Mouse (Mus musculus) midbrain, embryonic 11.5 days (tissue): Measurements from ENCODE around the gene Ptms. TPM values are rescaled to one million over a fixed set of nuclear protein-coding genes. Genes with fewer than 3 reads are reported as not detected.
"Not testable (repeated sequence)": the region's sequence is repeated elsewhere in the genome, so short reads cannot be mapped to it uniquely, and the experiment has no call there.

ENCODE experiments used
- ATAC-seq: fragments of 200-750 bp; cut with Nextera tagmentation; 2 replicates; pipeline ENCODE4 v1.8.0; 2017; ENCODE audit warnings: moderate TSS enrichment, moderate library complexity; ENCODE audit not compliant: low FRiP score
- DNase-seq: peaks from one replicate; pipeline ENCODE4 v3.0.0; 2015; ENCODE audit warnings: low spot score; ENCODE audit errors: missing footprints
- H3K27ac ChIP-seq: fragments of 300-500 bp; sonication (generic); 2 replicates; pipeline ENCODE4 v1.5.1; 2014; ENCODE audit warnings: low read depth, low read length
- H3K27me3 ChIP-seq: fragments of 300-500 bp; sonication (generic); 2 replicates; pipeline ENCODE4 v1.6.1; 2014; ENCODE audit warnings: mild to moderate bottlenecking, low read length, moderate library complexity, mixed read lengths; ENCODE audit not compliant: control insufficient read depth, insufficient read depth
- H3K36me3 ChIP-seq: fragments of 300-500 bp; sonication (generic); 2 replicates; pipeline ENCODE4 v1.6.1; 2014; ENCODE audit warnings: mild to moderate bottlenecking, low read length, moderate library complexity, mixed read lengths; ENCODE audit not compliant: control insufficient read depth, insufficient read depth
- H3K4me1 ChIP-seq: fragments of 300-500 bp; sonication (generic); 2 replicates; pipeline ENCODE4 v1.6.1; 2014; ENCODE audit warnings: low read length; ENCODE audit not compliant: control insufficient read depth, insufficient read depth
- H3K4me2 ChIP-seq: fragments of 300-500 bp; sonication (generic); 2 replicates; pipeline ENCODE4 v1.6.1; 2014; ENCODE audit warnings: mild to moderate bottlenecking, moderate library complexity
- H3K4me3 ChIP-seq: fragments of 300-500 bp; sonication (generic); 2 replicates; pipeline ENCODE4 v1.5.1; 2014; ENCODE audit warnings: low read depth, low read length
- H3K9ac ChIP-seq: fragments of 300-500 bp; sonication (generic); 2 replicates; pipeline ENCODE4 v1.6.1; 2014; ENCODE audit warnings: low read length
- H3K9me3 ChIP-seq: fragments of 300-500 bp; sonication (generic); 2 replicates; pipeline ENCODE4 v1.6.1; 2016; ENCODE audit warnings: low read length; ENCODE audit not compliant: control insufficient read depth
- WGBS: fragments of 180-500 bp; shearing (Covaris S2); extraction: QIAGEN DNeasy Blood & Tissue Kit; methylation state at CpG from one replicate; pipeline ENCODE4 v1.1.7; 2014; 5-methylcytosine and 5-hydroxymethylcytosine counted together
- polyA plus RNA-seq: library from polyadenylated mRNA; unstranded; fragments of >200 nt; fragmentation: Nextera tagmentation; extraction: Ambion mirVana; gene quantifications from 2 replicates; pipeline ENCODE4 v1.2.1, GENCODE M21; 2014

Ptms gene
- polyA plus RNA-seq, 1 experiment from 2014 or later, result 288 TPM

DNA sequence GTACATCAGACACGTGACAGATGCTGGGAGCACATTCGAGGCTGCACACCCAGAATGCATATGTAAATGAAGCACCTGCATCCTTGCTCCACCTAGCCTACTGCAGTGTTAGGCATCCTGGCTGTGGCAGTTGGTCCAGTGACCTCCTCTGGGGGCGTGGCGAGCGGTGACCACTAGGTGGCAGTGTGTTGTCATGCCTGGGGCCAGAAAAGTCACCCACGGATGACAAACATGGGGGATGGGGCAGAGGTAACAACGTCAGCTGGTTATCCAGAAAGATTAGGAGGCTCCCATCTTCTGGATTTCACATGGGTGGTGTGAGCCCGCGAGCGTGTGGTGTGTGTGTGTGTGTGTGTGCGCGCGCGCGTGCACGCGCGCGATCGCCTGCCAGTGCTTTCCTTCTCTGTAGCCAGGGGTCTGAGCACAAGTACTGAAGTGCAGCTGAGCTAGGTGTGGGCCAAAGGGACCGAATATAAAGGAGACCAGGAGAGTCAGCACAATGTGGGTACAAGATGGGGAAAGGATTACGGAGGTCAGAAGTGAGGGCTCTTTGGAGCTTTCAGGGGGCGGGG, 16.2 kb downstream of the Ptms start:
- Histone ChIP-seq H3K4me2 (peak overlapping the region; percentile 77), H3K9ac (peak overlapping the region; percentile 72), H3K4me1 (peaks cover 16% of the 10 kb centered on the region), H3K27me3 (peaks cover 3% of the 10 kb centered on the region), H3K9me3 (no peaks in the 10 kb centered on the region), H3K27ac (peak overlapping the region; percentile 98), H3K4me3 (peak overlapping the region; percentile 37), H3K36me3 (no peaks in the 10 kb centered on the region)
- ATAC-seq (peak; percentile 88), DNase-seq (peak; percentile 99)
- WGBS, result under 1% methylated on average over 23 of the region's 23 CpGs

DNA sequence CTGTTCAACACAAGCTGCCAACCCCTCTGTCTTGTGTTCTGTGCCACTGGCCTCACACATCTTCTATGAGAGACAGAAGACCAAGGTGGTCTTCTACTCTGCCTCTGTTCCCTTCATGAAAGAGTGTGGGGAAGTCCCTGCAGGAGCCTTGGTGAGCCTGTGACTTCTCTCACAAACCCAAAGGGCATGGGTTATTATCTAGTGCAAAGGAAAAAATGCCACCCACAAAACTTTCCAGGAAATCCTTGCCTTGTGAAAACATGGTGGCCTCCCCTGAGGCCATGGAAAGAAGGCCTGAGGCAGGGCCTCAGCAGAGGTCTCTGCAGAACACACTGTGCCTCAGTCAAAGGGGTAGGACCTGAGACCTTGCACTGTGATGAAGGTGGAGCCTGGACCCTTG, 18.1 kb downstream of the Ptms start:
- no peak overlapping the region for H3K4me3 ChIP-seq
- no peak overlapping the region for H3K4me2 ChIP-seq
- no peaks in the 10 kb centered on the region for H3K36me3 ChIP-seq
- peak; percentile 59 for DNase-seq
- no peaks in the 10 kb centered on the region for H3K9me3 ChIP-seq
- no peaks in the 10 kb centered on the region for H3K27me3 ChIP-seq
- H3K4me1 ChIP-seq, result peaks cover 16% of the 10 kb centered on the region
- H3K27ac ChIP-seq, result no peak overlapping the region
- no peak overlapping the region for H3K9ac ChIP-seq
- no peak for ATAC-seq

DNA sequence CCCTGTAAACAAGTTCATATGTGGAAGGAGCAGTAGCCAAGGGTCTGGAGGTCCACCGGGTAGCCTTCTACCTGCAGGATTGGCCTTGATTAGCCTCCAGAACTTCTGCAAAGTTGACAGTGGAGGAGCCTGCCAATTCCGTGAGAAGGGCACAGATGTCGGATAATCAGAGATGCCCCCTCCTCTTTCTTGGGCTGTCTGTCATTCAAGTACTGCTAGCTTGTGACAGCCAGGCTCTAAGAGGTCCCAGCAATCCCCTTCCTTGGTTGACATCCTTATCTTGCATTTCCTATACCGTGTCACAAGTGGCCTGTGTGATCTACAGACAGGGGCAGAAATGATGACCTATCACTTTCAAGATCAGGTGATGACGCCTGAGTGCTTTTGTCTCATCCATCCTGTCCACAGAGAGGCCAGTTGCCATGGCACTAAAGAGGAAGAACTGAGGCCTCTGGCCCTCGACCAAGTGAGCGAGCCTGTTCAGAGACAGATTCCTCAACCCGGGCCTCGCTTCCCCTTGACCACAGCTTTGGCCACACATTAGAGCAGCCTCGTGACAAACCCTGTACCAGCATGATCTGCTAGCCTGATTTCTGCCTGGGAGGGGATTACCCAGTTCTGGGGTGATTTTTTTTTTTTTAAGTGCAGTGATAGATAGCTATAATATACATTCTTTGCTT, 19.0 kb downstream of the Ptms start:
- Histone ChIP-seq H3K4me1 (peaks cover 16% of the 10 kb centered on the region), H3K27me3 (no peaks in the 10 kb centered on the region), H3K27ac (no peak overlapping the region), H3K9me3 (no peaks in the 10 kb centered on the region), H3K4me3 (no peak overlapping the region), H3K9ac (no peak overlapping the region), H3K36me3 (no peaks in the 10 kb centered on the region), H3K4me2 (no peak overlapping the region)
- DNase-seq (peak; percentile 83), ATAC-seq (no peak)
- 50% methylated on average over 10 of the region's 10 CpGs for WGBS

DNA sequence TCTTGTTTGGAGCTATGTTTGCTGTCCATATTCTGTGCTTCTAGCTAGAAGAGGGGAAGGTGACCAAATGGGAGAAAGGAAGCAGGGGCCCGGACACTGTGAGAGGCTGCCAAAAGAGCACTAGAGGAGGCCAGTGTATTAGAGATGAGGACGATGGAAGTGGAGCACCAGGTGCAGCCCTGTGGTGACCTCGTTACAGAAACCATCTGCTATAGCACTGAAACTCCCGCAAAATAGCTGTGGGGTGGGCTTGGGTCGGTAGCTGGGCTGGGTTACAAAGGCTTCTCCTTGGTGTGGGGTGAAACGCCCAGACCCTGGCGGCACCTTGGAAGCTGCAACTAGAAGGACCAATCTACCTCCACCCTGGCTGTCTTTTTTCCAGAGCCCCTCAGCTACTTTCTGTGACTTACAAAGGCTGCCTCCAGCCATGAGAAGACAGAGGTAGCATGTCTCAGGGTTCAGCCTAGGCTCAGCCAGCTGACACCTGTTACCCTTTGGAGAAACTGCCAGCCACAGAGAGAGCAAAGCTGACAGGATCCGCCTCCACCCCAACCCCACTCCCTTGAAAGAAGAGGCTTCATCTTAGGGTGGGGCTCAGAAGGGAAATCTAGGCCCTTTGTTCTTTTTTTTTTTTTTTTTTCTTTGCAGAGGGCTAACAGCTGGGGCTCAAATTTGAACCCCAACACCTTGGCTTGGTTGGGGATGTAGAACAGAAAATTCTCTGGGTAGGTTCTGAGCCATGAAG, 19.7 kb downstream of the Ptms start:
- no peak for DNase-seq
- no peak overlapping the region for H3K4me2 ChIP-seq

DNA sequence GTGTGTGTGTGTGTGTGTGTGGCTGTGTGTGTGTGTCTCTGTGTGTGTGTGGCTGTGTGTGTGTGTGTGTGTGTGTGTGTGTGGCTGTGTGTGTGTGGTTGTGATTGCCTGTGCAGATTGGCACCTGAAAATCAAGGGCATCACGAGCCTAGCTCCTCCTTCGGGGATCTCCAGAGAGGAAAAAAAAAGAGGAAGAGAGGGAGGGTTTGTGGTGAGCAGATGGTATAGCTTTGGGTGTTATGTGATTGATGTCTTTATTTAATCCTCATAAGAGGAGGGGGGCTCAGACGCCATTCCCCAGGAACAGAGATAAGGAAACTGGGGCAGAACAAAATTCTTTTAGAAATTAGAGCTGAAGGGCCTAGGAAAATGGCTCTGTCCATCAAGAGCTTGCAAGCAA, 21.5 kb downstream of the Ptms start:
- Histone ChIP-seq H3K9me3 (no peaks in the 10 kb centered on the region), H3K4me3 (no peak overlapping the region), H3K9ac (no peak overlapping the region), H3K27ac (no peak overlapping the region), H3K4me1 (peaks cover 2% of the 10 kb centered on the region; the same call in 1 of the 2 replicates), H3K4me2 (no peak overlapping the region), H3K27me3 (no peaks in the 10 kb centered on the region), H3K36me3 (no peaks in the 10 kb centered on the region)
- WGBS, result 56% methylated on average over 3 of the region's 3 CpGs
- ATAC-seq (no peak), DNase-seq (no peak)

More for the DNA sequence above, 19.7 kb downstream of the Ptms start:
- Histone ChIP-seq H3K36me3 (no peaks in the 10 kb centered on the region), H3K27ac (no peak overlapping the region), H3K27me3 (no peaks in the 10 kb centered on the region), H3K9ac (no peak overlapping the region), H3K9me3 (no peaks in the 10 kb centered on the region), H3K4me3 (no peak overlapping the region), H3K4me1 (peaks cover 13% of the 10 kb centered on the region)
- WGBS, result 60% methylated on average over 8 of the region's 8 CpGs
- ATAC-seq, result no peak

DNA sequence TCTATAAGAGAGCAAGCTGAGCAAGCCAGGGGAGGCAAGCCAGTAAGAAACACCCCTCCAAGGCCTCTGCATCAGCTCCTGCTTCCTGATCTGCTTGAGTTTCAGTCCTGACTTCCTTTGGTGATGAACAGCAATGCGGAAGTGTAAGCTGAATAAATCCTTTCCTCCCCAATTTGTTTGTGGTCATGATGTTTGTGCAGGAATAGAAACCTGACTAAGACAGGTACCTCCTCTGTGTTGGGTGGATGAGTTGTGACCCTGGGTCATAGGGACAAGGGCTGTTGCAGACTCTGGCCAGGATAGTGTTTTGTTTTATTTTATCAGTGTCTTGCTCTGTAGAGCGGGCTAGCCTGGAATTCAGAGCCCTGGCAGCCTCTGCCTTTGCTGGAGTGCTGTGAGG, 25.8 kb downstream of the Ptms start:
- H3K27ac ChIP-seq, H3K4me3 ChIP-seq, H3K9ac ChIP-seq, H3K4me2 ChIP-seq, DNase-seq, H3K4me1 ChIP-seq, H3K36me3 ChIP-seq, ATAC-seq, H3K27me3 ChIP-seq, H3K9me3 ChIP-seq: not testable (repeated sequence)
- WGBS, result 93% methylated on average over 2 of the region's 2 CpGs

DNA sequence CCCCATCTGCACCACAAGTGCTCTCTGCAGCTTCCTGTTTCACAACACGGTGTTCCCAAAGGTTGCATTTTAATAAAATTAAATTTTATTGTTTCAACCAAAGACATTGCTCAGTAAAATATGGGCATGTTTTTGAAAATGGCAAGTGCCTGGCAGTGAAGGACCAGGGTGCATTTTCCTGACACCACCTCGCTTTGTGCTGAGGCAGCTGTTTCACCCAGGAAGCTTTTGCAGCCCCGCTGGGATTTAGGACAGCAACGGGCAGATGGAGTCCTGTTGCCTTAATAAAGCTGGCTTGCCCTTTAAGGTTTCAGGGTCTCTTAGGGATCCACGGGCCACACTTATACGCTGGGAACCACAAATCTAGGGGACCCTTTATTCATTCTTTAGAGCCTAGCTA, 28.9 kb downstream of the Ptms start:
- Histone ChIP-seq H3K9ac (no peak overlapping the region), H3K9me3 (no peaks in the 10 kb centered on the region), H3K27ac (no peak overlapping the region), H3K27me3 (no peaks in the 10 kb centered on the region; the same call in 1 of the 2 replicates), H3K4me3 (no peak overlapping the region), H3K36me3 (no peaks in the 10 kb centered on the region), H3K4me2 (no peak overlapping the region), H3K4me1 (no peaks in the 10 kb centered on the region)
- no peak for ATAC-seq
- 60% methylated on average over 6 of the region's 6 CpGs for WGBS
- DNase-seq, result no peak

DNA sequence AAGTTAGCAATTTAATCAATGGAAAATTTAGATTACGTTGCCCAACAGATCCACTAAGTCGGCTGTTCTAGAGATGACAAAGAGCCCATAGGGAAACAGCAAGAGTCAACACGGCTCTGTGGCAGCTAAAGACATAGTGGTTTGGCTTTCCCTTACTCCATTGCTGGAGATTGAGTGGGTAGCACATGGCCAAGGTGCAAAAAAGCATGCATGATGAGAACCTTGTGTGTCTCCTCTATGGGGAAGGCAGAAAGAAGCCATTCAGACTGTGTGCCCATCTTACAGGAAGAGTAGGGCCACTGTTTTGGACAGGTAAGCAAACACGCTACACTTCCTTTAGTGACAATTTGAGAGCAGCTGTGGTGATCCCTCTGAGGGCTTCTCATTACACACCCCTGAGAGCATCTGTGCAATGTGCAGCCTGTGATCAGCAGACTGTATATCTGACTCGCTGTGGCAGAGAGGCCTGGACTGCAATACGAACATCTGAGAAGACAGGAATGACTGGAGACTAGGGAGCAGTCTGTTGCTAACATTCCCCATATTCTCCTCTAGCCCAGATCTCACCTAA, 31.3 kb downstream of the Ptms start:
- H3K9ac ChIP-seq, result no peak overlapping the region
- H3K4me3 ChIP-seq, result no peak overlapping the region
- H3K36me3 ChIP-seq, result no peaks in the 10 kb centered on the region
- no peaks in the 10 kb centered on the region for H3K9me3 ChIP-seq
- H3K27ac ChIP-seq, result no peak overlapping the region
- ATAC-seq, result no peak
- H3K27me3 ChIP-seq, result no peaks in the 10 kb centered on the region; the same call in 1 of the 2 replicates
- no peak overlapping the region for H3K4me2 ChIP-seq
- DNase-seq, result no peak
- no peaks in the 10 kb centered on the region for H3K4me1 ChIP-seq
- WGBS, result 89% methylated on average over 6 of the region's 6 CpGs

DNA sequence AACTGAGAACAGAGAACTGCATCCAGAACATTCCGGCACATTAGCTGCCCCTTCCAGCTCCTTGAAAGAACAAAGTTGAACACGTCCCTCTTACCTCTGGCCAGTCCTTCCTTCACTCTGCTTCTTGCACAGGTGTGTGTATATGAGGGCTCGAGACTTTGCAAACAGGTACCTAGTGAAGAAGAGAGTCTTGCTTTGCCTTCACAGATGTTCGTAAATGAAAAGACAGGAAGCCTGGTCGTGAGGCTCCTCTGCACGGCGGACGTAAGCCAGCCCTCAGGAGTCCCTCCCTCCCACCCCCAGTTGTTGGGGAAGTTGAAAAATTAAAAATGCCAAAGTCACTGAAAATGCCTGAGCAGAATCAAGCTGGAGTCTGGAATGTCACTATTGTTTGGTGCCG, 31.9 kb downstream of the Ptms start, which contains the start of gene Cd4:
Gene Cd4, minus strand, starts transcription at position 236 of the 400 bp plus-strand sequence.
- no peak for DNase-seq
- no peaks in the 10 kb centered on the region for H3K9me3 ChIP-seq
- H3K4me1 ChIP-seq, result no peaks in the 10 kb centered on the region
- H3K27me3 ChIP-seq, result no peaks in the 10 kb centered on the region; the same call in 1 of the 2 replicates
- H3K4me3 ChIP-seq, result no peak within 1 kb of the TSS
- H3K36me3 ChIP-seq, result no peaks in the 10 kb centered on the region
- H3K27ac ChIP-seq, result no peak within 1 kb of the TSS
- no peak within 1 kb of the TSS for H3K4me2 ChIP-seq
- ATAC-seq, result no peak
- 93% methylated on average over 9 of the region's 9 CpGs for WGBS
- no peak within 1 kb of the TSS for H3K9ac ChIP-seq
